Mouse (Mus musculus) frontal cortex, postnatal 25 days (tissue): ENCODE measurements around the gene Clcn6.

Source experiments
- DNase-seq, 2 experiments: peaks; one replicate each; pipeline ENCODE4 v3.0.0; 2022; ENCODE audit warnings: low spot score in 2 of 2

Gene Clcn6

GRCm38 (mm10) chr4:148040029-148040830 is 1.6 kb upstream of the Clcn6 start:
- DNase-seq, result no peak

GRCm38 (mm10) chr4:148039254-148040028 is 820 bp upstream of the Clcn6 start:
- DNase-seq, result no peak

- no peak for DNase-seq
Observed at GRCm38 (mm10) chr4:148038079-148038599, 482 bp downstream of the Clcn6 start.

GRCm38 (mm10) chr4:148035440-148035839 is 3.2 kb downstream of the Clcn6 start:
- no peak for DNase-seq

- no peak for DNase-seq
Observed at GRCm38 (mm10) chr4:148033858-148034410, 4.7 kb downstream of the Clcn6 start.

- no peak for DNase-seq
Observed at GRCm38 (mm10) chr4:148030506-148030905, 8.1 kb downstream of the Clcn6 start.

GRCm38 (mm10) chr4:148029297-148029696 is 9.3 kb downstream of the Clcn6 start:
- no peak for DNase-seq

GRCm38 (mm10) chr4:148024003-148024402 is 14.6 kb downstream of the Clcn6 start:
- no peak for DNase-seq

- no peak for DNase-seq
Observed at GRCm38 (mm10) chr4:148018410-148018809, 20.2 kb downstream of the Clcn6 start.

GRCm38 (mm10) chr4:148016981-148017380 is 21.6 kb downstream of the Clcn6 start:
- no peak for DNase-seq

- no peak for DNase-seq
Observed at GRCm38 (mm10) chr4:148015418-148015817, 23.2 kb downstream of the Clcn6 start.

- no peak for DNase-seq
Observed at GRCm38 (mm10) chr4:148012216-148012615, 26.4 kb downstream of the Clcn6 start.

- no peak for DNase-seq
Observed at GRCm38 (mm10) chr4:148011332-148011731, 27.3 kb downstream of the Clcn6 start.

- no peak for DNase-seq
Observed at GRCm38 (mm10) chr4:148009641-148010040, 29.0 kb downstream of the Clcn6 start.

- DNase-seq, result peak; percentile 34 to 52
Observed at GRCm38 (mm10) chr4:148008412-148008811, 30.2 kb downstream of the Clcn6 start.

- no peak for DNase-seq
Observed at GRCm38 (mm10) chr4:148004361-148004760, 34.3 kb downstream of the Clcn6 start.

- no peak for DNase-seq
Observed at GRCm38 (mm10) chr4:148001866-148002265, 36.8 kb downstream of the Clcn6 start.

- DNase-seq, result no peak
Observed at GRCm38 (mm10) chr4:148001013-148001789, 37.4 kb downstream of the Clcn6 start.

GRCm38 (mm10) chr4:148000202-148000772 is 38.3 kb downstream of the Clcn6 start, which contains the start of gene Nppa:
Gene Nppa, plus strand, starts transcription at chr4:148000722.
- DNase-seq, result no peak

- DNase-seq, result no peak
Observed at GRCm38 (mm10) chr4:147995311-147995710, 43.3 kb downstream of the Clcn6 start.

- DNase-seq, result no peak
Observed at GRCm38 (mm10) chr4:147993571-147994095, 45.0 kb downstream of the Clcn6 start.
